Mouse (Mus musculus) retina, adult 2 months (tissue): ENCODE results near the gene Prune2.

Source experiments
- DNase-seq: peaks from one replicate; pipeline ENCODE4 v3.0.0-alpha.2; 2012; ENCODE audit warnings: low read depth, low spot score

Prune2 gene

GRCm38 (mm10) chr19:16997915-16998314, 42.0 kb downstream of the Prune2 start:
- DNase-seq: no peak

- no peak for DNase-seq
These were observed 50.4 kb downstream of the Prune2 start for GRCm38 (mm10) chr19:17006220-17006907.

- no peak for DNase-seq
These were observed 55.5 kb downstream of the Prune2 start for GRCm38 (mm10) chr19:17011261-17011995.

DNA sequence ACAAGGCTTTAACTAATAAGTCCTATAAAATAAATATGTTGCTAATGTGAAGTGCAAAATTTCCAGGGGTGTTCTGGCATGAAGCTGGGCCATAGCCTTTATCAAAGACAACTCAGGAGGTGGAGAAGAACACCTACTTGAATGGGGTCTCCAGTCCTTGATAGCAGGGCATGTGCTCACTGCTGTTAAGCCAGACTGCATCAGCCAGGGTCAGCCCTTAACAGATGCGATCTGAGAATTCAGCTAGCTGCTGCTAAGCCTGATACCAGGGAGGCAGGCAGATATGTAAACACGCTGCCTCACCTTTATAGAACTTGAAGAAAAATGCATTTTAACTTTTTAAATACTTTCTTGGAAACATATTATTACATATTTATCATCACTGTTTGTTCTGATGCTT, 57.2 kb downstream of the Prune2 start:
- no peak for DNase-seq

- DNase-seq: no peak
These were observed 58.6 kb downstream of the Prune2 start for GRCm38 (mm10) chr19:17014337-17015124.

DNA sequence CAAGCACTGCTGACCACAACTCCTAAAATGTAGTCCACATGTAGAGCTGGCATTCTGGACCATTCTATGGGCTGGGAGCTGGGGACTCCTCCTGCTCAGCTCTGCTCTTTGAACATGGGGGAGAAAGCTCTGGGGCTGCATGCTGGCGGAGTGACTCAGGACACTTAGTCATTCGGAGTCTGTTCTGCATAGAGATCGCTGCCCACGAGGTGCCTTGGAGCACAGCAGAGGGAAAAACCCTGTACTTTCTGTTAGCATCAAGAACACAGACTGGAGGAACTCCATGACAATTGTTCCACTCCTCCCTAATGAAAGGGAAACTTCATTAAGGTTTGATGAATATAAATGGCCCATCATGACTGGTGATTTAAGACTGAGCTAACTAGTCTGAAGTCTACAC, 68.8 kb downstream of the Prune2 start:
- DNase-seq: no peak

DNA sequence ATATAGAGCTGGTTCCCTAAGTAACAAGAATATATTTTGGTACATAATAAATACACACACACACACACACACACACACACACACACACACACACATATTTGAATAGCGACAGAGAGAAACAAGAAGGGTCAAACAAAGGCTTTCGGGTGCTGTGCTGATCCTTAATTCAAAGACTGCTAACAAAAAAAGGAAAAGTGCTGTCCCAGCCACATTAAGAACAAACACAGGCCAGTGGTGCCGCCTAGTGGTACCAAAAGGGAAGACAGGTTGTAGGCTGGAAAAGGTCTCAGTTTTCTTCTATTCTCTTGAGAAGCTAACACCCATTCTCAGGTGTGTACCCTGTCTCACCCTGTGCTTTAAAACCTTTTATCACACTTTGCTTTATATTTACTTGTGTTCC, 74.4 kb downstream of the Prune2 start:
- peak; percentile 15 for DNase-seq

DNA sequence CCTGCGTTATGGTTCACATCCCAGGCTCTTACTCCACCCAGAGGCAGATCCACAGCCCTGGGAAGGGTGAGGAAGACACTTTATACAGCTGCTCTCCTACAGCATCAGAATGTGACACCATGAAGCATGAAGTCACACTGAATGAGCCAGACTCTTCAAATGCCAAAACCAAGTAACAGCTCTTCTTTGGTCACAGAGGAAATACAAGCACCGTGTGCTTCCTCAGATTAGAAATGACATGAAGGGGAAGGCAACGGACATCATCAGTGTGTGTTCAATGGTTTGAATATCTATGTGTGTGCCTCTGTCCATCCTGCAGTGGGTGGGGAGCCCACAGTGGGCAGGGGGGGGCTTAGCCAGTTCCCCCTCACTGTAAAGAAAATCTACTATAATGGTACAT, 76.4 kb downstream of the Prune2 start:
- no peak for DNase-seq

DNA sequence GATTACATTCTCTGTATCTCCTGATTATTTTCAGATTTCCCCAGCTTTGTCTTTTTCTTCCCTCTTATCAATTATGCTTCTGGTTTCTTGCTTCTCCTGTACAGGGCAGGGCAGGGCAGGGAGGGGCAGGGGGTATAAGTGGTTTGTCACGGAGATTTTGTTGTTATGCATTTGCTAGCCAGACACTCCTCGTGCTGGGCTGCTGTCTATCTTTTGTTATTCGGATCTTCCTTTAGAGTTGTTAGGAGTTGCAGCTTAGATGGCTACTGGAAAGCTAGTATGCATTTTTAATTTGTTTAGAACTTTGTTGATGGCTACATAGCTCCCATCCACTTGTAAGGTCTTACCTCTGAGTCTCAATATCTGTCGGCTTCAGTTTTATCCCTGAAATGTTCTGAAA, 91.0 kb downstream of the Prune2 start:
- no peak for DNase-seq

DNA sequence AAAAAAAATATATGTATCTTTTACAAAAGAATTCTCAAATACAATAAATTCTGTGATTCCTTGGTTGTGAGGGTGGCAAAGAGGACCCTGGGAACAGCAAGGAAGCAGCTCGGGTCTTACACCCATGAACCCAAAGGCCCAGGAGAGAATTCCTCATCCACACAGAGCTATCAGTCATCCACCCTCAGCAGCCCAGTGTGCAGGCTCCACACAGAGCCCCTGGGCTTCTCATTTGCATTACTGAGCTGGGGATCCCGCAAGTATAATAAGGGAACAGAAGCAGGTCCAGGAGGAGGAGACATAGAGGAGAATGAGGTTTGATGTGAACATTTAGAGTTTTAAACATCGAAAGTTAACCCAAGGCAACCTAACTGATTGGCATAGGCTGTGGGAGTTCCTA, 100.0 kb downstream of the Prune2 start:
- no peak for DNase-seq

- DNase-seq: no peak
These were observed 104.2 kb downstream of the Prune2 start for GRCm38 (mm10) chr19:17060106-17060505.

DNA sequence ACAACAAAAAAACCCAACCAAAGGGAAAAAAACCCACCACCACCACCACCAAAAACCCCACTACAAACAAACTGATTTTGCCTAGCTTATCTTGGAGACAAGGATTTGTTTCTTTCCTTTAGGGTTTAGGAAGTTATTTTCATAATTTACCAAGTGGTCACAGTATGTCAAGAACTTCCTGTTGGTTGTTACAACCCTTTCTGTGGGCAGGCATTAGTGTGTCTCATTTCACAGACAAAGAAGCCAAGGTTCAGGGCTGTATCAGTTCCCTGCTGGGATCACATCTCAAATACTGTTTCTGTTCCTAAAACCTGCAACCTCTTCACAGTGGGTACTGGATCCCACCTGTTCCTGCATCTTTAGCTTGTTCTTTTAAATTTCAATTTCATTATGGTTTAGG, 108.5 kb downstream of the Prune2 start:
- no peak for DNase-seq

DNA sequence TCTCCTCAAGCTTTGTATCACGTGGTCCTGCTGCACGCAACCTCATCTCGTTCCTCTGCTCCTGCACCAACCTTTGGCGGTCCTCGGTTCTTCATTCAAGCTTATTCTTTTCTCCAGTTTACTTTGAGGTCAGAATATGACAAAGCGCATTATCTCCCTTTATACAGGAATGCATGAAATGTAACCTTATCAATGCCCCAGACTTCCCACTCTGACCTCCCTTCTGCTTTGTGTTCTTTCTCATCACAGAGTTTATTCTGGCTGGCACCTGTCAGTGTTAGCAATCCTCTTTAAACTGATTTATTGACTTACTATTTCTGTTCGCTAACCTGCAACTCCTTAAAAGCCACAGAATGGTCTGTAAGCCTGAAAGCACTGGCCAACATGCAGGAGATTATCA, 113.1 kb downstream of the Prune2 start:
- DNase-seq: no peak

DNA sequence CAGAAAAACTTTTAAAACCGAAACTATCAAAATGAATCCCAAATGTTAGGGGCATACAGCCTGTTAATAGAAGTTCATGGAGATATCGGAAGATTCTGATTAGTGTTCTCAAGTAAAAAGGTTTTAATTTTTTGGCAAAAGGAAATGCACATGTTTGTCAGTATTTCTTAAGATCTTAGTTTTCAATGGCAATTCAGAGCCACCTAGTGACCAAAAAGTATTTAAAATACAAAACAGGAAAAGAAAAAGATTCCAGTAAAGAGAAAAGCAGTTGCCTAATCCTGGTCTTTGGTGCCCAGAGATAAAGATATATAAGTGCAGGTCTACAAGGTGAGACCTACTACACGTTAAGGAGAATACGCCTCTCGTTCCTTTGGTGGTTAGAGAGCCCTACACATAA, 115.3 kb downstream of the Prune2 start:
- DNase-seq: no peak

- DNase-seq: no peak
These were observed 116.3 kb downstream of the Prune2 start for GRCm38 (mm10) chr19:17072245-17072644.

GRCm38 (mm10) chr19:17078643-17079316, 122.9 kb downstream of the Prune2 start:
- no peak for DNase-seq

DNA sequence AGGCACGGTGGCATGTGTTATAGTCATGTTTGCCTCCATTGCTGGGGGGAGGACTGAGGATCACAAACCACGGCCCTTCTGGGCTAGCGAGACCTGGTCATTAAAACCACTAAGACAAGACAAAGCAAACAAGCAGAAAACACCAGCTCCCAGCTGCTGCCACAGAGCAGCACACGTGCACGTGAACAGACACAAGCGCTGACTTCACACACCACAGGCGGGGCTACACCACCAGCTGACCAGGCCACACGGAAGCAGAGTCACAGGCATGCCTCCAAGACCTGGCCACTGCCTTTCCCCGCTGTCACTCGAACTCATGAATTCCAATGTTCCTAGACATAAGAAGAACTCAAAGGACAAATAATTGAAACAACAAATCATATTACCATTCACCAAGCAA, 125.5 kb downstream of the Prune2 start:
- no peak for DNase-seq

DNA sequence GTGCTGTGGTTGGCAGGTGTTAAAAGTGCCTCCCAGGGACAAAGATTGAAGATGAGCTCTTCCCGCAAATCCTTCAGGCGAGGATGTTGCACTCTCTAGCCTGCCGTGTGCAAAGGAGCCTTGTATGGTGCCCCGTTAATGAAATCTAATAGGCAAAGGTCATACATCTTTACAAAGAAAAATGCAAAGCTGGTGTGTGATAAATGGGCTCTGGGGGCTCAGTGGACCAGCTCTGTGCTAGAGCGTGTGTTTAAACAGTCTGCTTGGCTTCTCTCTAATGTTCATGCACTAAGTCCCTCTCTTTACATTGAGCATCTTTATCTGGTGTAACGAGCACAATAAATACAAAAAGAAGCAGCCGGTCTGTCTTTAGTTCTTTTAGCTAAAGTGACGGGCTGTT, 138.1 kb downstream of the Prune2 start:
- DNase-seq: no peak

- no peak for DNase-seq
These were observed 140.4 kb downstream of the Prune2 start for GRCm38 (mm10) chr19:17096338-17096737.

- no peak for DNase-seq
These were observed 141.3 kb downstream of the Prune2 start for GRCm38 (mm10) chr19:17097210-17097609.

DNA sequence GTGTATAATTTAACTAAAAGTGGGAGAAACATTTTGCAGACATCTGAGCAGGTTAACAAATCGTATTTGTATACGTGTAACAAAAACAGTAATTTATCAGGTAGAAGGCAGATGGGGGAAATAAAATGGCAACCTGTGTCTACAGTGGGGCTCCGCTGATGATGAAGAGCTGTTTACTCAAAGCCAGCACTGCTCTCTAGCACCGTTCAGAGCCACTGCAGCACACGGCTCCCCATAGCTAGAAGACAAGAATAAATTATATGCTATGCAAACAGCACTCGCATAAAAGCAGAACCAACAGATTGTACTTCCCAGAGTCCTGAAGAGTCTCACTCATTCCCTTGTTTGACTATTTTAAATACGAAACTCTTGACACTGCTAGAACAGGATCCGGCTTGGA, 152.9 kb downstream of the Prune2 start:
- DNase-seq: no peak
